Mouse (Mus musculus): ENCODE results near the gene Gm21820.
"Not testable (repeated sequence)": the region's sequence is repeated elsewhere in the genome, so short reads cannot be mapped to it uniquely, and the experiment has no call there.

Gene Gm21820

DNA sequence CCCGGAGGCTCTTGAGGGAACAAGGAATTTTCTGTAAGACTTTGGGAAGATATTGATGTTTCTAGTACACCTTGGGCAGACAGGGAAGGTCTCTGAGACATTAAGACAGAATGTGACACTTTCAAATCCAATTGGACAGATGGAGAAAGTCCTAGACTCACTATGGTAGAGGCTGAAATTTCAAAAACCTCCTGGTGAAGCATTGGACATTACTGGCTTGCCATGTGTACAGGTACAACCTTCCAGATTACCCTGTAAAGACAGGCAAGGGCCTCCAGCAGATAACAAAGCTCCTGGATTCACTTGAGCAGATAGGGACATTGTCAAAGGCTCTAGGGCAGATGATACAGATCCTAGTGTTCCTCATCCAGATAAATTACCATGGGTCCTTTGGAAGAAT lies at the start of gene Gm21820:
Gene Gm21820, minus strand, starts transcription at position 101 of the 400 bp plus-strand sequence.
- not testable (repeated sequence) for DNase-seq (ENCODE audit: low read depth, low spot score)

Measured in brain, adult 2 months (tissue).